Mouse (Mus musculus) midbrain, postnatal 0 days (tissue): ENCODE results near the gene Cfap61. TPM values are rescaled to one million over a fixed set of nuclear protein-coding genes. Genes with fewer than 3 reads are reported as not detected.

Experiments used
- ATAC-seq: fragments of 200-750 bp; cut with Nextera tagmentation; 2 replicates; pipeline ENCODE4 v1.8.0; 2017; ENCODE audit warnings: moderate number of reproducible peaks, mild to moderate bottlenecking, moderate TSS enrichment, moderate library complexity; ENCODE audit not compliant: low FRiP score
- DNase-seq: peaks from one replicate; pipeline ENCODE4 v3.0.0-alpha.2; 2015; ENCODE audit warnings: low spot score
- H3K27ac ChIP-seq: fragments of 300-500 bp; sonication (generic); 2 replicates; pipeline ENCODE4 v1.5.1; 2014; ENCODE audit warnings: low read depth, mild to moderate bottlenecking, low read length, mixed read lengths
- H3K27me3 ChIP-seq: fragments of 300-500 bp; sonication (generic); 2 replicates; pipeline ENCODE4 v1.6.1; 2014; ENCODE audit warnings: low read length, control low read depth, mixed read lengths; ENCODE audit not compliant: insufficient read depth
- H3K36me3 ChIP-seq: fragments of 300-500 bp; sonication (generic); 2 replicates; pipeline ENCODE4 v1.6.1; 2014; ENCODE audit warnings: low read length, control low read depth, mixed read lengths; ENCODE audit not compliant: insufficient read depth
- H3K4me1 ChIP-seq: fragments of 300-500 bp; sonication (generic); 2 replicates; pipeline ENCODE4 v1.6.1; 2014; ENCODE audit warnings: mild to moderate bottlenecking, control low read depth, antibody characterized with exemption, low read length, mixed read lengths; ENCODE audit not compliant: insufficient read depth
- H3K4me2 ChIP-seq: fragments of 300-500 bp; sonication (generic); 2 replicates; pipeline ENCODE4 v1.6.1; 2014; ENCODE audit warnings: low read depth, mild to moderate bottlenecking, low read length, mixed read lengths; ENCODE audit not compliant: poor library complexity, severe bottlenecking
- H3K4me3 ChIP-seq: fragments of 300-500 bp; sonication (generic); 2 replicates; pipeline ENCODE4 v1.5.1; 2014; ENCODE audit warnings: low read depth, mild to moderate bottlenecking, low read length, moderate library complexity
- H3K9ac ChIP-seq: fragments of 300-500 bp; sonication (generic); replicated peaks from 2 replicates; pipeline ENCODE4 v1.6.1; 2014; ENCODE audit warnings: mild to moderate bottlenecking, low read length, moderate library complexity, mixed read lengths; ENCODE audit not compliant: poor library complexity, severe bottlenecking
- H3K9me3 ChIP-seq: fragments of 300-500 bp; sonication (generic); 2 replicates; pipeline ENCODE4 v1.6.1; 2016; ENCODE audit warnings: low read length, control low read depth
- CTCF ChIP-seq: IDR thresholded peaks from 2 replicates; pipeline ENCODE4 v1.5.1; 2016; ENCODE audit warnings: antibody characterized with exemption, mild to moderate bottlenecking
- WGBS: fragments of 180-500 bp; shearing (Covaris S2); extraction: QIAGEN DNeasy Blood & Tissue Kit; methylation state at CpG from one replicate; pipeline ENCODE4 v1.1.7; 2014; 5-methylcytosine and 5-hydroxymethylcytosine counted together
- polyA plus RNA-seq: library from polyadenylated mRNA; unstranded; fragments of >200 nt; fragmentation: Nextera tagmentation; extraction: Ambion mirVana; gene quantifications from 2 replicates; pipeline ENCODE4 v1.2.1, GENCODE M21; 2015
- total RNA-seq: library from RNA; depleted of rRNA; stranded (reverse); fragments of >200 nt; gene quantifications from 2 replicates; pipeline ENCODE4 v1.2.3, GENCODE M21; 2014

Gene Cfap61
- total and polyA plus RNA-seq, 2 experiments from 2014 or later = 2.5 to 3.7 TPM

DNA sequence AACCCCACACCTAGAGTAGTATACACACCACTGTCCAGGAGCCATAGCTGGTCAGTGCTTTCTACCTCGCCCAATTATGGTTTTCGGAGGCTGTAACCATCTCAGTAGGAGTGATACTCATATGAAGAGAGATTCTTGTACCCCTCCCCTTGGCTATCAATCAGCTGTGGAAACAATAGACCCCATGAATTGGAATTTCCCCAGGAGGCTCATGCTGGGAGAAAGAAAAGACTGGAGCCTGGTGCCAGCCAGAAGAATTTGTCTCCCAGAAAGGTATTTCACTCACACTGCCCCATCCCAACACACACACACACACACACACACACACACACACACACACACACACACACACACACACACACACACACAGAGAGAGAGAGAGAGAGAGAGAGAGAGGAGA is 55.9 kb downstream of the Cfap61 start:
- Histone ChIP-seq H3K4me2 (no peak overlapping the region), H3K9me3 (no peaks in the 10 kb centered on the region), H3K27me3 (no peaks in the 10 kb centered on the region), H3K9ac (no peak overlapping the region), H3K4me3 (no peak overlapping the region), H3K27ac (no peak overlapping the region), H3K4me1 (no peaks in the 10 kb centered on the region), H3K36me3 (no peaks in the 10 kb centered on the region)
- DNase-seq = no peak
- ATAC-seq = no peak
- no peak for TF ChIP-seq CTCF
- 57% methylated on average over 2 of the region's 2 CpGs for WGBS

DNA sequence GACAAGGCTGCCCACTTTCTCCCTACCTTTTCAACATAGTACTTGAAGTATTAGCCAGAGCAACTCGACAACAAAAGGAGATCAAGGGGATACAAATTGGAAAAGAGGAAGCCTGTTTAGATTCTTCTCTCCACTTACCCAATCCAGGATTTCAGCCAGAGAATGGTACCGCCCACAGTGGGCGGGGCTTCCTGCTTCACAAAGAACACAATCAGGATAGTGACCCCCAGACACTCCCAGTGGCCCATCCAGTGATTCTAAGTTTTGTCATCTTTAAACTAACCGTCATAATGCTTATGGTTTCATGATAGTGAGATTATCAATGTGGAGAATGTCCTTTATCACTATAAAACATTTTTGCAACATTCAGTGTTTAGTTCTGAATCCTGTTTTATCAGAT is 61.9 kb downstream of the Cfap61 start:
- no peaks in the 10 kb centered on the region for H3K27me3 ChIP-seq
- no peaks in the 10 kb centered on the region for H3K36me3 ChIP-seq
- H3K4me1 ChIP-seq = no peaks in the 10 kb centered on the region
- TF ChIP-seq CTCF = no peak
- WGBS = 64% methylated on average over 4 of the region's 4 CpGs
- H3K4me2 ChIP-seq = no peak overlapping the region
- ATAC-seq (no peak), DNase-seq (no peak)
- H3K9ac ChIP-seq = no peak overlapping the region
- H3K4me3 ChIP-seq = no peak overlapping the region
- no peak overlapping the region for H3K27ac ChIP-seq
- no peaks in the 10 kb centered on the region for H3K9me3 ChIP-seq

DNA sequence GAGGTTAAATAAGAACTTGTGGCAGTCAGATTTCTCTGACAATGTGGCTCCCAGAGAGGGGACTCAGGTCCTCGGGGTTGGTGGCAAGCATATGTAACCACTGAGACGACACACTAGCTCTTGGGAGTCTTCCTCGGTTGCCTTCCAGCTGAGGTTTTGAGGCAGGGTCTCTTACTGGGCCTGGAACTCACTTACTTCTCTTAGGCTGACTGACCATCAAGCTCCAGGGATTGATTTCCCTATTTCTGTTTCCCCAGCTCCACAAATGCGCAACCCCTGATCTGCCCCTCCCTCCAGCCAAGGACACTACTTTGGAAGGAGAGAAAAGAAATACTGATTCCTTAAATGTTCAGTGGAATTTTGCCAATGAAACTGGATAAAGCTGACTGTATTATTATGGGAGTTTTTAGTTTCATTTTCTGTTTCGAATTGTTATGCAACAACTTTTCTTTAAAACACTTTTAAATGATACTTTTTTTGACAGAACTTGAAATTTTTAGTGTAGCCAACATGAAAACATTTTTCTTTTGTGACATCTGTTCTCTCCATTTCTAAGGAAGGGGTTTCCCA is 63.5 kb downstream of the Cfap61 start:
- H3K9me3 ChIP-seq = no peaks in the 10 kb centered on the region
- ATAC-seq (no peak), DNase-seq (no peak)
- no peaks in the 10 kb centered on the region for H3K36me3 ChIP-seq
- WGBS = 88% methylated on average over 5 of the region's 5 CpGs
- no peak overlapping the region for H3K4me2 ChIP-seq
- H3K27ac ChIP-seq = no peak overlapping the region
- TF ChIP-seq CTCF = no peak
- H3K27me3 ChIP-seq = no peaks in the 10 kb centered on the region
- no peaks in the 10 kb centered on the region for H3K4me1 ChIP-seq
- H3K4me3 ChIP-seq = no peak overlapping the region
- no peak overlapping the region for H3K9ac ChIP-seq

DNA sequence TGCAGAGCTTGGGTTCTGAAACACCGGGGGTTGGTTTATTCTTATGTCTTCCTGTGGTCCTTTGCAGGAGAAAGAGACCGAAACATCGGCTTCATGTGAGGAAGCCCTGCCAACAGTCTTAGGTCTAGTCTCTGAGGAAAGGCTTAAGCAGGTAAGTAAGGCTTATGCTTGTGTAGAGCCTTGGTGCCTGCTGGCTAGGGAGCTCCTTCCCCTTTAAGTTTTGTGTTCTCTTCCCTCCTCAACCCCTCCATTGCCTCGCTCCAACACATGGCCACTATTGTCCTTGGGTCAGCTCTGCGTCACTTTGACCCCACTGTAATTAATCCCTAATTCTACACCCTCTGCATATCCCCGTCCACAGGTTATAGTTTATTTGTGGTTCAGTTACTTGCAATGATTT is 74.2 kb downstream of the Cfap61 start:
- no peak overlapping the region for H3K4me2 ChIP-seq
- H3K9me3 ChIP-seq = no peaks in the 10 kb centered on the region
- no peak overlapping the region for H3K9ac ChIP-seq
- no peak overlapping the region for H3K4me3 ChIP-seq
- 91% methylated on average over 6 of the region's 6 CpGs for WGBS
- no peaks in the 10 kb centered on the region for H3K27me3 ChIP-seq
- DNase-seq = no peak
- H3K4me1 ChIP-seq = no peaks in the 10 kb centered on the region
- no peak for TF ChIP-seq CTCF
- H3K27ac ChIP-seq = no peak overlapping the region
- no peak for ATAC-seq
- H3K36me3 ChIP-seq = no peaks in the 10 kb centered on the region

DNA sequence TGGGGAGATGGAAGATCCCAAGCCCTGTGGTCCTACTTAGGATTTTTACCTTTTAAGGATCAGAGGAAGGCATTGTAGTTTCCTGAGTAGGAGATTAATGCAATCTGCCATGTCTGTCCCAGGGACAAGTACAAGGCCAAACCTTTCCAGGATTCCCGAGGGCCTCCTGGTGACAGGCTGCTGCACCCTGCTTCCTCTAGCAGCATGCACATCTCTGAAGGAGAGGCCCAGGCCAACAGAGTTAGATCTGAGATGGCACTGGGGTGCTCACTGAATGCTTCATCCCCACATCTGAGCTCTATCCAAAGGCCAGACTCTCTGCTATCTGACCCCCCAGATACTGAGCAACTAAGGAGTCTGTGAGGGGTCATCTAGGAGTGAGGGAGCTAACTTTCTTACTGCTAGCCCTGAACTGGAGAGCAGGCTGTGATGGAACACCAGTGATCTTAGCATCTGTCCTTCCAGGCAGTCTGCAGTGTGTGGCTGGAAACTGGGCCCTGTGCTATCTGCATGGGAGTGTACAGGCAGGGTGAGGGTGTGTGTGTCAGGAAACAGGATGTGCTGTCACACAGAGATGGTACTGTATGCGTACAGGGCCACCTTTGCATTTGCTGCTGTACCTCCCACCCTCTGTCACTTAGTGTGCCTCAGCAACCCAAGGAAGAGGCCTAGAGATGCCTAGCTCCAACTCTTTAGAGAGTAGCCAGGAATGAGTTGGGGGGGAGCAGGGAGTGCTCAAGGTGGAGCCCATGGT is 75.2 kb downstream of the Cfap61 start:
- H3K27ac ChIP-seq = no peak overlapping the region
- H3K4me1 ChIP-seq = no peaks in the 10 kb centered on the region
- TF ChIP-seq CTCF = no peak
- no peak for ATAC-seq
- no peak overlapping the region for H3K9ac ChIP-seq
- H3K9me3 ChIP-seq = no peaks in the 10 kb centered on the region
- DNase-seq = no peak
- H3K4me2 ChIP-seq = no peak overlapping the region
- H3K36me3 ChIP-seq = no peaks in the 10 kb centered on the region
- H3K4me3 ChIP-seq = no peak overlapping the region
- 84% methylated on average over 2 of the region's 2 CpGs for WGBS
- H3K27me3 ChIP-seq = no peaks in the 10 kb centered on the region

DNA sequence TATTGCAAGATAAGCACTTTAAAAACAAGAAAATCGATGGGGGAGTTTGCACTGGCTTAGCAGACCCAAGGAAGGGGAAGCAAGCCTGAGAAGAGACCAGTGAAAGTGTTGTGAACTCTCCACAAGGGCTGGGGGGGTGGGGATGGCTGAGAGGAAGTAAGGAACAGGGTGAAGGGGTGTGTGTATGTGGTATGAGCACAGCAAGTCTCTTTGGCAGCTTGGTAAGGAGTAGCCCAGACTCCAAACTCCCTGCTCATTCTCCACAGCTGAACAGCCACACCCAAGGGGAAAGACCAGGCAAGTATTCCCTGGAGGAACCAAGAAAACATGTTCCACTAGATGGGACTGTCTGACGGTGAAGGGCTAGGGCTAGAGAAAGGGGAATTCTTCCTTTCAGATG is 76.2 kb downstream of the Cfap61 start:
- Histone ChIP-seq H3K27me3 (no peaks in the 10 kb centered on the region), H3K4me2 (no peak overlapping the region), H3K4me3 (no peak overlapping the region), H3K36me3 (no peaks in the 10 kb centered on the region), H3K9me3 (no peaks in the 10 kb centered on the region), H3K9ac (no peak overlapping the region), H3K27ac (no peak overlapping the region), H3K4me1 (peaks cover 4% of the 10 kb centered on the region; the same call in 1 of the 2 replicates)
- TF ChIP-seq CTCF = no peak
- no peak for DNase-seq
- ATAC-seq = no peak
- WGBS = 47% methylated on average over 2 of the region's 2 CpGs
